Mouse (Mus musculus) spleen, postnatal 14 days (tissue): ENCODE measurements around the gene Shisa7.
"Not testable (repeated sequence)": the region's sequence is repeated elsewhere in the genome, so short reads cannot be mapped to it uniquely, and the experiment has no call there.

Source experiments
- DNase-seq, 2 experiments: peaks; one replicate each; pipeline ENCODE4 v3.0.0; 2021 to 2022; ENCODE audit warnings: low spot score in 2 of 2

The Shisa7 gene

GRCm38 (mm10) chr7:4849372-4849771, 4.9 kb upstream of the Shisa7 start:
- DNase-seq, result no peak

- no peak for DNase-seq
These were observed 417 bp upstream of the Shisa7 start for GRCm38 (mm10) chr7:4844917-4845309.

GRCm38 (mm10) chr7:4843604-4844244, 772 bp downstream of the Shisa7 start:
- DNase-seq, result no peak

- no peak for DNase-seq
These were observed 1.8 kb downstream of the Shisa7 start for GRCm38 (mm10) chr7:4842634-4843131.

GRCm38 (mm10) chr7:4842077-4842476, 2.4 kb downstream of the Shisa7 start:
- DNase-seq, result no peak

GRCm38 (mm10) chr7:4837639-4838038, 6.9 kb downstream of the Shisa7 start:
- DNase-seq, result no peak

GRCm38 (mm10) chr7:4836351-4836792, 8.1 kb downstream of the Shisa7 start:
- peak in 1 of 2 experiments; percentile 43 for DNase-seq

GRCm38 (mm10) chr7:4835631-4836327, 8.7 kb downstream of the Shisa7 start:
- no peak for DNase-seq

- DNase-seq, result no peak
These were observed 14.0 kb downstream of the Shisa7 start for GRCm38 (mm10) chr7:4830476-4830875.

- DNase-seq, result no peak
These were observed 19.1 kb downstream of the Shisa7 start for GRCm38 (mm10) chr7:4825365-4825764.

- DNase-seq, result no peak
These were observed 22.2 kb downstream of the Shisa7 start for GRCm38 (mm10) chr7:4822162-4822907.

- no peak for DNase-seq
These were observed 22.8 kb downstream of the Shisa7 start for GRCm38 (mm10) chr7:4821690-4822089.

GRCm38 (mm10) chr7:4820925-4821324, 23.6 kb downstream of the Shisa7 start:
- not testable (repeated sequence) for DNase-seq

GRCm38 (mm10) chr7:4816559-4816958, 27.9 kb downstream of the Shisa7 start:
- DNase-seq, result no peak

- no peak for DNase-seq
These were observed 31.2 kb downstream of the Shisa7 start for GRCm38 (mm10) chr7:4813105-4813791.

GRCm38 (mm10) chr7:4812303-4813104, 32.0 kb downstream of the Shisa7 start, which contains the start of gene Ube2s:
Gene Ube2s, minus strand, starts transcription at chr7:4812590.
- peak; percentile 97 to 99 for DNase-seq

GRCm38 (mm10) chr7:4811842-4812302, 32.6 kb downstream of the Shisa7 start:
- peak; percentile 17 to 26 for DNase-seq

- DNase-seq, result not testable (repeated sequence)
These were observed 33.4 kb downstream of the Shisa7 start for GRCm38 (mm10) chr7:4811131-4811530.

- peak in 1 of 2 experiments; percentile 38 for DNase-seq
These were observed 37.8 kb downstream of the Shisa7 start for GRCm38 (mm10) chr7:4806716-4807115.

GRCm38 (mm10) chr7:4802247-4802646, 42.2 kb downstream of the Shisa7 start:
- no peak for DNase-seq
